Mouse (Mus musculus) cerebellum, adult 11 months (tissue): ENCODE results near the gene Hsph1.

Experiments used
- DNase-seq: peaks from one replicate; pipeline ENCODE4 v3.0.0; 2022

Gene Hsph1

GRCm38 (mm10) chr5:149641277-149641892 is 5.2 kb upstream of the Hsph1 start:
- no peak for DNase-seq

- DNase-seq = no peak
Measured at GRCm38 (mm10) chr5:149637306-149637705, 1.1 kb upstream of the Hsph1 start.

DNA sequence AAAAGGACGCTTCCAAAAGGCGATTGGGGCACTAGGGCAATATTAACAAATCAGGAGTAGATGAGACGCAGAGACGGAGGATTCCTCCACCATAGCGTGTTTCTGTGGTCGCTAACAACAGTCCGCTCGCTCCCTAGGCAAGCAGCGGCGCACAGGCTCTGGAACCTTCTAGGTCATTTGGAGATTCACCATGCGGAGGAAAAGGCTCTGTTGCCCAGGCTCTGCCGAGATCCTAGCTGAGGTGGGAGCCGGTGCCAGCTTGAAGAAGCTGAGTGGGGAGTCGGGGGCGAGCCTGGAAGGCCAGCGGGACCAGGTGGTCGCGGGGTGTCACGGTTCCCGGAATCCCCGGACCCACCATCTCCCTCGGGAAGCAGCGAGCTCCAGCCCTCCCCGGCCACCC is 620 bp downstream of the Hsph1 start:
- no peak for DNase-seq

- DNase-seq = no peak
Measured at GRCm38 (mm10) chr5:149634409-149635035, 1.7 kb downstream of the Hsph1 start.

DNA sequence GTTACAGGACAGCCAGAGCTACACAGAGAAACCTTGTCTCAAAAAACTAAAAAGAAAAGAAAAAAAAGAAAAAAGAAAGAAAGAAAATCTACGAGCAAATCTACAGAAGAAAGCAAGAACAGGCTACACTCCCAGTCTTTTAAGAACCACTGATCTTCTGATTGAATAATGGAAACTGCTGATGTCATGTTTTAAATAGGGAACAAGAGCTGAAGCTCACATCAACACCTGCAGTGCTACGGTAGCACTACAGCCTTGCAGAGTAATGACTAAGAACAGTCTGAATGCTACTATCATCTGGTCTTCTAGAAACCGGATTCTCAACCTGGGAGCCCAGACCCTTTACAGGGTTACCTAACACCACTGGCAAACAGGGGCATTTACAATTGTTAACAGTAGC is 10.6 kb downstream of the Hsph1 start:
- DNase-seq = no peak

DNA sequence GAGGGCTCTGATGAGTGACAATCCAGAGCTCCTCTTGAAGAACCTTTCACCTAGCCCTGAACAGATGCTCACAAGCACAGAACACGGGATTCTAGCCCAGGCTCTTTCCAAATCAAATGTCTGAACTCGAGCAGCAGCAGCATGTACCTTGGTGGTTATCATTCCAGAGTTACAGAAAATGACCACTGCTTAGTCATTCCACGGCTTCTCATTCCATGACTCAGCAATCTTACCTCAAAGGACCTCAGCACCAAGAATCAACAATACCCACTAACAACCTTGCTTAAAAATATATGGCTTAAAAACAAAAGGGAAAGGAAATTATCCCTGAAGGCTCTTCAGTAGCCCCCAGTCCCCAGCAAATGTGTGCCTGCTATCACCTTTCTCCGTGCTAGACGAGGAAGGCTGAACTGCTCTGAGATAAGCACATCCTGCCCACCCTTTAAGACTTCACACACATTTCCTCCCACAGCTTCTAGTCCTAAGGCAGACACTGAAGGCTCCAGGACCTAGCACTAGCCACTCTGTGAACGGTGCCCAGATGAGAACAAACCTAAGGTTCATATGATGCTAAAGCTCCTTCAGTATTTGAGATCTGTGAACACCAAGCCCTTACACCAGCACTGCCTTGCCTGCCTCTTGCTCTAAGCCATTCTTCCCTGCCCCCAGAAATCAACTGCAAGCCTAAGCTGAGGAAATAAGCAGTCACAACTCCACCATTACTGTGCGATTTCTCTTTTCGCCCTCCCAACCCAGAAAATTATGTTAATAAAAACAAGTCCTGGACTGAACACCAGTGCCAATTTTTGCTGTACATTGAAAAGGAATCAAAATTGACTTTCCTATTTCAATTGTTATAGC is 12.1 kb downstream of the Hsph1 start:
- DNase-seq = no peak

- DNase-seq = no peak
Measured at GRCm38 (mm10) chr5:149622644-149623043, 13.5 kb downstream of the Hsph1 start.

GRCm38 (mm10) chr5:149622152-149622551 is 14.0 kb downstream of the Hsph1 start:
- DNase-seq = no peak

GRCm38 (mm10) chr5:149617776-149618425 is 18.3 kb downstream of the Hsph1 start:
- no peak for DNase-seq

GRCm38 (mm10) chr5:149616817-149617216 is 19.4 kb downstream of the Hsph1 start:
- no peak for DNase-seq

DNA sequence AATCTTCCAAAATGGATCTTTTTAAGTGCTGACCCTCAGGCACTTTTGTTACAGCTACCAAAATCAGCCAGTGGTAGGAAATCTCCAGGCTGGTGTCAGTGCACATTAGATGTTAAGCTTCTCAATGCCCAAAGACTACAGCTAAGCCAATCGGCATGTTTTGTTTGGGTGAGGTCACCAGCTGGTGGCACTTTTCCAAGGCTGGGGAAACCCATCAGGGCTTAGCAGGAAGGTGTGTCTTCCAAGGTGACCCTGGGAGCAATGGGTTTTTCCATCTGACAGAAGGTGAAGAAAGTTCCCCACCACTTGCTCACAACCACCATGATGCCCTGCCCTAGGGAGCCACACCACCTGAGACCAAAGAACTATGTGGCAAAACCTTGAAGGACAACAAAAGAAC is 20.0 kb downstream of the Hsph1 start:
- no peak for DNase-seq

- no peak for DNase-seq
Measured at GRCm38 (mm10) chr5:149612740-149613139, 23.4 kb downstream of the Hsph1 start.

GRCm38 (mm10) chr5:149612165-149612518 is 24.0 kb downstream of the Hsph1 start:
- no peak for DNase-seq

GRCm38 (mm10) chr5:149611476-149612164 is 24.6 kb downstream of the Hsph1 start:
- no peak for DNase-seq

- no peak for DNase-seq
Measured at GRCm38 (mm10) chr5:149607083-149607720, 29.0 kb downstream of the Hsph1 start.

- DNase-seq = no peak
Measured at GRCm38 (mm10) chr5:149603241-149603640, 32.9 kb downstream of the Hsph1 start.

GRCm38 (mm10) chr5:149601996-149602395 is 34.2 kb downstream of the Hsph1 start:
- DNase-seq = no peak

GRCm38 (mm10) chr5:149597351-149597750 is 38.8 kb downstream of the Hsph1 start:
- no peak for DNase-seq

DNA sequence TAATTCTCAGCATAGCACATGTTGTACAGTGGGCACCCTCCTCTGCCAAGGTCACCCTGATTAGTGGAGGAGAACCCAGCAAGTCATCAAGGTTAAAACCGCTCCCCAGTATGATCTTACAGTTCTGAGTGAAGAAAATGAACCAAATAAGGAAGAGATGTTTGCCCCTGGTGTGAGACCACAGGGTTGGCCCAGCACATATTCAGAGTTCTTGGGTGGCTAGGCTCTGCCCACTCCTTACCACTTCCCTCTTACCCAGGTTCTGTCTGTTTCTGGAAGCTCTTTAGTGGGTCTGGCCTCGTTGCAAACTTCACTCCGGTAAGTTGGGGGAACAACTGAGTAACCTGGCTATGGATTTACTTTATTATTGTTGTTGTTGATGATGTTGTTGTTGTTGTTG is 42.0 kb downstream of the Hsph1 start:
- no peak for DNase-seq

GRCm38 (mm10) chr5:149589932-149590331 is 46.2 kb downstream of the Hsph1 start:
- no peak for DNase-seq

GRCm38 (mm10) chr5:149588814-149589534 is 47.2 kb downstream of the Hsph1 start:
- no peak for DNase-seq
